Mouse (Mus musculus) embryonic facial prominence, embryonic 14.5 days (tissue): ENCODE results near the gene C3. TPM values are rescaled to one million over a fixed set of nuclear protein-coding genes. Genes with fewer than 3 reads are reported as not detected.

Experiments used
- ATAC-seq: fragments of 200-750 bp; cut with Nextera tagmentation; 2 replicates; pipeline ENCODE4 v1.8.0; 2017; ENCODE audit warnings: low read depth, moderate number of reproducible peaks, moderate TSS enrichment
- DNase-seq: peaks from one replicate; pipeline ENCODE4 v3.0.0-alpha.2; 2015; ENCODE audit warnings: low spot score
- H3K27ac ChIP-seq: fragments of 300-500 bp; sonication (generic); replicated peaks from 2 replicates; pipeline ENCODE4 v1.5.1; 2014; ENCODE audit warnings: low read depth, mild to moderate bottlenecking, low read length, moderate library complexity
- H3K27me3 ChIP-seq: fragments of 300-500 bp; sonication (generic); replicated peaks from 2 replicates; pipeline ENCODE4 v1.6.1; 2014; ENCODE audit warnings: low read length; ENCODE audit not compliant: control insufficient read depth, insufficient read depth
- H3K36me3 ChIP-seq: fragments of 300-500 bp; sonication (generic); 2 replicates; pipeline ENCODE4 v1.6.1; 2014; ENCODE audit warnings: low read length, mixed read lengths; ENCODE audit not compliant: control insufficient read depth, insufficient read depth
- H3K4me1 ChIP-seq: fragments of 300-500 bp; sonication (generic); 2 replicates; pipeline ENCODE4 v1.6.1; 2014; ENCODE audit warnings: antibody characterized with exemption, low read length; ENCODE audit not compliant: control insufficient read depth, insufficient read depth
- H3K4me2 ChIP-seq: fragments of 300-500 bp; sonication (generic); 2 replicates; pipeline ENCODE4 v1.6.1; 2014; ENCODE audit warnings: low read depth, mild to moderate bottlenecking, low read length, moderate library complexity, mixed read lengths
- H3K4me3 ChIP-seq: fragments of 300-500 bp; sonication (generic); 2 replicates; pipeline ENCODE4 v1.5.1; 2014; ENCODE audit warnings: low read depth, mild to moderate bottlenecking, low read length
- H3K9ac ChIP-seq: fragments of 300-500 bp; sonication (generic); 2 replicates; pipeline ENCODE4 v1.6.1; 2014; ENCODE audit warnings: low read depth, mild to moderate bottlenecking, low read length, moderate library complexity, mixed read lengths
- H3K9me3 ChIP-seq: fragments of 300-500 bp; sonication (generic); 2 replicates; pipeline ENCODE4 v1.6.1; 2016; ENCODE audit warnings: low read length; ENCODE audit not compliant: control insufficient read depth
- WGBS: fragments of 180-500 bp; shearing (Covaris S2); extraction: QIAGEN DNeasy Blood & Tissue Kit; methylation state at CpG from one replicate; pipeline ENCODE4 v1.1.7; 2014; 5-methylcytosine and 5-hydroxymethylcytosine counted together
- polyA plus RNA-seq: library from polyadenylated mRNA; unstranded; fragments of >200 nt; fragmentation: Nextera tagmentation; extraction: Ambion mirVana; gene quantifications from 2 replicates; pipeline ENCODE4 v1.2.1, GENCODE M21; 2014

C3 gene
- polyA plus RNA-seq, 1 experiment from 2014 or later, result 4.6 TPM

DNA sequence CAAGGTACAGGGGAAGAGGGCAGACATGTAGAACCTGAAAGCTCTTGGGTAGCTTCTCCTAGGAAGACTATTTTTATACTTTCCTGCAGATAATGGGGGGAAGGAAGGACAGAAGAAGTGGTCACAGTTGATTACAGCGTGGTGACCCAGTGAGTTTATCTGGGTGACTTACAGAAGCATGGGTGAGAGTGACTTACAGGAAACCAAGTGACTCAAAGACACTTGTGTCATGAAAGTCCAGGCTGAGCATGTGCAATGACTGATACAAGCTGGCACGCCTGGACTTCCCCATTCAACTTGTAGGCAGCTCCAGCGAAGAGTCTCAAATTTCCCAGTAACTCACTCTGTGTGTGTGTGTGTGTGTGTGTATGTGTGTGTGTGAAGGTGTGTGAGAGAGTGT is 29.7 kb downstream of the C3 start:
- ATAC-seq (no peak), DNase-seq (no peak)
- 71% methylated on average over 3 of the region's 3 CpGs for WGBS
- H3K4me1 ChIP-seq, result no peaks in the 10 kb centered on the region
- no peak overlapping the region for H3K27ac ChIP-seq
- no peaks in the 10 kb centered on the region for H3K9me3 ChIP-seq
- no peak overlapping the region for H3K9ac ChIP-seq
- no peaks in the 10 kb centered on the region for H3K36me3 ChIP-seq
- no peak overlapping the region for H3K4me3 ChIP-seq
- no peaks in the 10 kb centered on the region for H3K27me3 ChIP-seq
- H3K4me2 ChIP-seq, result no peak overlapping the region

DNA sequence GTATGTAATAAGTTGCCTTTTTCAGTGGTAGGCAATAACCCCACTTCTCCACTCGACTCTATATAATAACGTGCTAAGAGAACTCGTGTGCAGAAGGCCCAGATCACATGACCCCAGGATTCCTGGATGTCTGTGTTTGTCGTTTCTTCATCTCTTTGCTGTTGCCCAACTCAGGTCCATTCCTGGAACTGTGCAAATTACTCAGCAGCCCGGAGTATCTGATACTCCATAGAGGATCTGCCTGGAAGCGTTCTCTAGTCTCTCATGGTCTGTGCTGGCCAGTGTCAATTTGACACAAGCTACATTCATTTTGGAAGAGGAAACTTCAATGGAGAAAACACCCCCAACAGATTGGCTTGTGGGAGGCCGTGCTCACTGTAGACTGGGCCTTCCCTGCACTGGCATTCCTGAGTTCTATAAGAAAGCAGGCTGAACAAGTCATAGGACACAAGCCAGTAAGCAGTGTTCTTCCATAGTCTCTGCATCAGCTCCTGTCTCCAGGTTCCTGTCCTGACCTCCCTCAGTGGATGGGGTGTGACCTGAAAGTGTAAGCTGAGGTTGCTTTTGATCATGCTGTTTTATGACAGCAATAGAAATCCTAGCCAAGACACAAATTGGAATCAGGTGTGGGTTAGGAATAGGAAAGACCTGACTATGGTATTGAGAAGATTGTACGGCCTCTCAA is 32.5 kb downstream of the C3 start:
- H3K9ac ChIP-seq, result no peak overlapping the region
- H3K36me3 ChIP-seq, result no peaks in the 10 kb centered on the region
- no peak overlapping the region for H3K27ac ChIP-seq
- no peaks in the 10 kb centered on the region for H3K4me1 ChIP-seq
- WGBS, result 63% methylated on average over 8 of the region's 8 CpGs
- H3K9me3 ChIP-seq, result no peaks in the 10 kb centered on the region
- H3K27me3 ChIP-seq, result no peaks in the 10 kb centered on the region
- no peak overlapping the region for H3K4me3 ChIP-seq
- DNase-seq, result peak; percentile 27
- H3K4me2 ChIP-seq, result no peak overlapping the region
- peak; percentile 53; the same call in 1 of the 2 replicates for ATAC-seq

DNA sequence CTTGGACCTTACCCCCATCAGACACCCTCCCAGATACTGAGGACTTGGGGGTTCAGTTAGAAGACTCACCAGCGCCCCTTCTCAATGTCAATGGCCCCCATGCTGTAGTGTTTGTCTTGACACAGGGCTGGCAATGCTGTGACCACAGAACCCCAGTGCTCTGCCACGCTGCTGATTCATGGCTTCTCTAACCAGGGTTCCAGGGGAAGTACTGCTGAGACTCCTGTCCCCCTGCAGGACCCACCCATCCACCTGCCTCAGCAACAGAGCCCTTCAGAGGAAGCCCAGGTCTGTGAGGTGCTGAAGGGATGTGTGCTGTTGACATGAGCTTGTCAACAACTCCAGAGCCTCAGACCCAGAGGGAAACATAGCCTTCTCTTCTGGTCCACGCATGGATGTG is 33.2 kb downstream of the C3 start:
- H3K4me3 ChIP-seq, result no peak overlapping the region
- no peak overlapping the region for H3K4me2 ChIP-seq
- H3K9ac ChIP-seq, result no peak overlapping the region
- no peaks in the 10 kb centered on the region for H3K4me1 ChIP-seq
- no peak overlapping the region for H3K27ac ChIP-seq
- no peak for ATAC-seq
- 75% methylated on average over 3 of the region's 3 CpGs for WGBS
- no peaks in the 10 kb centered on the region for H3K27me3 ChIP-seq
- H3K9me3 ChIP-seq, result no peaks in the 10 kb centered on the region
- no peak for DNase-seq
- no peaks in the 10 kb centered on the region for H3K36me3 ChIP-seq

DNA sequence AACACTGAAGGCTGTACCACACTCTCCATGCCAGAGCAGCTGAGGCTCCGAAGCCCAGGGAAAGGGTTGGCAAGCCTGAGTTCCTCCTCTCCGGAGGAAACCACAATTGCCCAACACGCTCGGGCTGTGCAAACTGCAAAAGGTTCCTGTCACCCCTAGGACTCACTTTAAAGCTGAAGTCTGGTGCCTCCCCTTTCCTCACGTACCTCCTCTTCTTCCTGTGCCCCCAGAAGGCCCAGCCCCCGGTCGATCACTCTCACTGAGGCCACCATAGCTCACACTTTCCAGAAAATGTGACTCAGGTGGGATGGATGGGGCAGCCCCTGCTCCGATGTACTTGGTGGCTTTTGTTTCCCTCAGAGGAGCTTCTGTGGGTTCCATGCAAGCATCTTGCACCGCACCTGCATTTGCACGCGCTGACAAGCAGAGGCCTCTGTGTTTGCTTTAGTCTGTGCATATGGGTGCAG is 33.9 kb downstream of the C3 start, which contains the start of gene Tnfsf14:
TSS of gene Tnfsf14 (minus strand) at position 137 of the 467 bp plus-strand sequence.
- ATAC-seq (no peak), DNase-seq (peak; percentile 6)
- Histone ChIP-seq H3K27me3 (no peaks in the 10 kb centered on the region), H3K4me1 (no peaks in the 10 kb centered on the region), H3K9ac (no peak within 1 kb of the TSS), H3K27ac (no peak within 1 kb of the TSS), H3K4me3 (no peak within 1 kb of the TSS), H3K4me2 (no peak within 1 kb of the TSS), H3K36me3 (no peaks in the 10 kb centered on the region), H3K9me3 (no peaks in the 10 kb centered on the region)
- WGBS, result 78% methylated on average over 11 of the region's 11 CpGs

DNA sequence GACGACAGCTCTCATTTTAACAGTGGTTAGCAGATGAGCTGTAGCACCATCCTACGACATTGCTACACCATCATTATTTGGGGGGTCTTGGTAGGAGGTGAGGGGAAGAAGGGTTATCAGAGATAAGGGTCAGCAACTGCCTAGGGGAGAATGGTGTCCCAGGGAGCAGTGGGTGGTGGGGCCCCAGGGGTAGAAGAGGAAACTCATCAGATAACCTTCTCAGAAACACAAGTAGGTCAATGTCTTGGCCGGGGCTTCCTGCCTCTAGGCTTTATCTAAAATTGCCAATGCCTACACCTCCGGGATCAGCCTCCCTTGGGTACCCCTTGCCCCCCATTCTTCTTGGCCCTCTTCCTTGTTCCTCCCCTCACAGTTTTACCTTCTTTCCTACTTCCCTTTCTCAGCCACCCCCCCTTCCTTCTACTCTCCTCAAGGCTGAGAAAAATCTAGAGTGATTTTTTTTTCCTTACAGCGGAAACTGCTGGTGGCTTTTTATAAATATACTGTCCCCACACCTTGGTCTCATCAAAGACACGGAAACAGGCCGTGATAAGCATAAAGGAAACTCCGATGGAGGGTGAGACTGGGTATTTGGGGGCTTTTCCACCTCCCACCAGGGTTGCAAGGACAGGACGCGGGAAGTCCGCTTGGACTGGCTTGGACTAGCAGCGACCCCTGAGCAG is 39.3 kb downstream of the C3 start:
- Histone ChIP-seq H3K4me3 (no peak overlapping the region), H3K36me3 (no peaks in the 10 kb centered on the region), H3K27ac (no peak overlapping the region), H3K4me1 (no peaks in the 10 kb centered on the region), H3K4me2 (no peak overlapping the region), H3K27me3 (no peaks in the 10 kb centered on the region), H3K9ac (no peak overlapping the region), H3K9me3 (no peaks in the 10 kb centered on the region)
- ATAC-seq, result no peak
- WGBS, result 82% methylated on average over 12 of the region's 12 CpGs
- DNase-seq, result no peak

DNA sequence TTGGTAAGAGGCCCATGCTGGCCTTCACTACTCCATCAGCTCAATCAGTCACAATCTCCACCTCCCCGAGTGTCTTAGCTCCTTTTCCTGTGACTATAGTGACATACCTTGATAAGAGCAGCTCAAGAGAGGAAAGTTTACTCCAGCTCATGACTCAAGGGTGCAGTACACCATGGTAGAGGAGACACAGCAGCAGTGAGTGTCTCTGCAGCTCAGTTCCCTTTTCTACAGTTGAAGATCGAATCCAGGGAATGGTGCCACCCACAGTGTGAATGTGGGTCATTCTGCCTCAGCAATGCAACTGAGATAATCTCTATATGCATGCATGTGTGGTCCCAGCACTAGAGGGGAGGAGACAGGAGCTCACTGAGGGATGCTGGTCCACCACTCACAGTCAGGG is 42.3 kb downstream of the C3 start:
- Histone ChIP-seq H3K9me3 (no peaks in the 10 kb centered on the region), H3K4me1 (no peaks in the 10 kb centered on the region)
- WGBS, result 75% methylated on average over 2 of the region's 2 CpGs

DNA sequence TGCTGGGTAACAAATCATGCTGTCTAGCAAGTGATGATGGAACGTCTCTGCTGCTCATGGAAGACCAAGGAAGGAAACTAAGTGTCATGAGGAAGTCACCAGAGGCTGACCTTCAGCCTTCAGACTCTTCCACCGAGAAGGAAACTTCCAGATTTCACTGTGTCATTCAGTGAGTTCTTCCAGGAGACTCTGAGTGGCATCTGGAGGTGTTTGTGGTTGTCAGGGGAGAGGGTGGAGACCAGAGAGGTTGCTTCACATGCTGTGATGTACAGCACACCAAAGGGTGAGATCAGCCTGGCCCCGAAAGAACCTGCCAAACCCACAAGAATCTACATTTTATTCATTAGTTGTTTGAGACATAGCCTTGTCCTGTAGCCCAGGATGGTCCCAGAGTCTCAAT is 45.1 kb downstream of the C3 start:
- WGBS, result 64% methylated on average over 3 of the region's 3 CpGs
- Histone ChIP-seq H3K27ac (no peak overlapping the region), H3K4me3 (no peak overlapping the region), H3K27me3 (no peaks in the 10 kb centered on the region), H3K4me2 (no peak overlapping the region), H3K9ac (no peak overlapping the region), H3K4me1 (no peaks in the 10 kb centered on the region), H3K36me3 (no peaks in the 10 kb centered on the region), H3K9me3 (no peaks in the 10 kb centered on the region)
- ATAC-seq (no peak), DNase-seq (no peak)

More for the DNA sequence above, 42.3 kb downstream of the C3 start:
- DNase-seq, result no peak
- H3K9ac ChIP-seq, result no peak overlapping the region
- no peak overlapping the region for H3K4me3 ChIP-seq
- H3K27ac ChIP-seq, result no peak overlapping the region
- no peaks in the 10 kb centered on the region for H3K36me3 ChIP-seq
- ATAC-seq, result no peak
- H3K27me3 ChIP-seq, result no peaks in the 10 kb centered on the region
- no peak overlapping the region for H3K4me2 ChIP-seq

DNA sequence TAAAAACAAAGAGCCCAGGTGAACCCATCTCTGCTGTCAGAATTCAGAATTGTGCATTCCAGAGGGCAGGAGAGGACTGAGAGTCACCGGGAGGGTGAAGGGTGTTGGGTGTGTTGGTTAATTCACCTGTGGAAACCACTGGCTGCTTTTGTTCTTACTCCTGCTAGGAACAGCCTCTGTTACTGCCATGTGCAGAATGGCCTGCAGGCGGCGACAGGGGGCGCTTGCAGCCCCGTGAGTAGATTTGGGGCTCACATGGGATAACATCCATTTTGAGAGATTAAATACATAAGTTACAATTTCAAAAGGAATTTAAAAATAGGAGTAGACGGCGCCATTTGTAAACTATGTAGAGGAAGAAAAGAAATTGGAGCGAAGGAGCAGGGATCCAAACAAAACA is 47.6 kb downstream of the C3 start:
- H3K4me3 ChIP-seq, result no peak overlapping the region
- no peak for ATAC-seq
- no peaks in the 10 kb centered on the region for H3K9me3 ChIP-seq
- H3K4me1 ChIP-seq, result no peaks in the 10 kb centered on the region
- DNase-seq, result no peak
- H3K27me3 ChIP-seq, result no peaks in the 10 kb centered on the region
- no peak overlapping the region for H3K27ac ChIP-seq
- H3K9ac ChIP-seq, result no peak overlapping the region
- no peaks in the 10 kb centered on the region for H3K36me3 ChIP-seq
- H3K4me2 ChIP-seq, result no peak overlapping the region
- WGBS, result 27% methylated on average over 8 of the region's 8 CpGs

DNA sequence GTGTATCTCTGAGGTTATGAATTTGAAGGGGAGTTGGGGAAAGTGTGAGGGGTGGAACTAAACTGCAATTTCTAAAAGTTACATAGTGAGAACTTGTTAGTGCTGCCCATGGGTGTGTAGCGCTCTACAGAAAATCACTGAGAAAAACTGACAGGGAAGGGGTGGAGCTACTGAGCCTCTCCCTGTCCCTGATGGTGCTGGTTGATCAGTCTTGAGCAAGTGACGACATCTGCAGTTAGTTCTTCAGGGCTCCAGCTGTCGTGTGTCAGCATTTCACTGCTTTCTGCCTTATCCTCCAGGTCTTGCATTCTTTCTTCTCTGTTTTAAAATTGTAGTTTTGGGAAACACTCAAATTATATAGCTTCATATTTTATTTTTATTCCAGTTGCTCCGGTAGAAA is 54.6 kb downstream of the C3 start:
- ATAC-seq (no peak), DNase-seq (no peak)
- no peaks in the 10 kb centered on the region for H3K36me3 ChIP-seq

More for the DNA sequence above, 54.6 kb downstream of the C3 start:
- H3K4me2 ChIP-seq, result no peak overlapping the region
- H3K4me1 ChIP-seq, result no peaks in the 10 kb centered on the region
- H3K27me3 ChIP-seq, result no peaks in the 10 kb centered on the region
- WGBS, result 60% methylated on average over 4 of the region's 4 CpGs
- H3K4me3 ChIP-seq, result no peak overlapping the region
- no peak overlapping the region for H3K9ac ChIP-seq
- no peaks in the 10 kb centered on the region for H3K9me3 ChIP-seq
- H3K27ac ChIP-seq, result no peak overlapping the region
